21 mouse cellular contexts compared by ENCODE assay signal in genomic region chr5:99496157-99496453, GRCm38 (mm10).
DNase-seq lines count a peak whose midpoint lies in the region; ATAC-seq and TF ChIP-seq lines count a peak whose summit lies in the region.
"Had no signal": no experiment of that assay in that cellular context is flagged by ENCODE, and none has a peak within 500 bp of the region (broad histone marks: within the 10 kb centered on the region; RNA-seq: fewer than 3 reads in every experiment).

No protein-coding gene starts in this region.

- no peaks in the 10 kb centered on the region for H3K79me2 ChIP-seq in myocyte (ENCODE audit: control insufficient read depth, insufficient read depth)

- H3K4me1 ChIP-seq in hindbrain, embryonic 11.5 days (replicated peaks; ENCODE audit: control insufficient read depth, insufficient read depth, low read length): no peaks in the 10 kb centered on the region; the same call in 1 of the 2 replicates
- peaks cover 11% of the 10 kb centered on the region; the same call in 1 of the 2 replicates for H3K4me1 ChIP-seq in hindbrain, embryonic 14.5 days (replicated peaks; ENCODE audit: control insufficient read depth, insufficient read depth, low read length)
- H3K4me1 ChIP-seq in midbrain, embryonic 13.5 days (replicated peaks): peaks cover 35% of the 10 kb centered on the region
- peaks cover 10% of the 10 kb centered on the region for H3K4me1 ChIP-seq in midbrain, embryonic 15.5 days
- peaks cover 11% of the 10 kb centered on the region for H3K4me1 ChIP-seq in forebrain, embryonic 14.5 days (ENCODE audit: control insufficient read depth, insufficient read depth, low read length)
- H3K4me1 ChIP-seq: embryonic facial prominence, embryonic 15.5 days had no signal

- TF ChIP-seq POLR2A in myocyte (IDR thresholded peaks at IDR 0.05; ENCODE audit: insufficient read length, low read depth): no peak

- H3K27ac ChIP-seq in hindbrain, embryonic 11.5 days (ENCODE audit: low read depth, low read length): no peak overlapping the region
- no peak overlapping the region for H3K27ac ChIP-seq in hindbrain, embryonic 14.5 days
- no peak overlapping the region for H3K27ac ChIP-seq in midbrain, embryonic 13.5 days
- H3K27ac ChIP-seq in midbrain, embryonic 15.5 days: no peak overlapping the region
- H3K27ac ChIP-seq in forebrain, embryonic 14.5 days (ENCODE audit: low read depth, low read length): 0 out of 2 replicates have a peak overlapping the region, but pooled peaks have one; percentile 23
- H3K27ac ChIP-seq: embryonic facial prominence, embryonic 15.5 days; layer of hippocampus, adult 2 months; left cerebral cortex, adult 2 months; liver, embryonic 12.5 days; macrophage had no signal

- H3K4me2 ChIP-seq in hindbrain, embryonic 11.5 days (replicated peaks; ENCODE audit: low read depth, low read length): no peak overlapping the region
- no peak overlapping the region for H3K4me2 ChIP-seq in hindbrain, embryonic 14.5 days (replicated peaks)
- H3K4me2 ChIP-seq in midbrain, embryonic 13.5 days (replicated peaks): no peak overlapping the region
- no peak overlapping the region for H3K4me2 ChIP-seq in midbrain, embryonic 15.5 days
- H3K4me2 ChIP-seq in forebrain, embryonic 14.5 days (ENCODE audit: low read length): no peak overlapping the region
- peak overlapping the region; percentile 22 for H3K4me2 ChIP-seq in myocyte (ENCODE audit: low read depth)
- H3K4me2 ChIP-seq: embryonic facial prominence, embryonic 15.5 days; hindbrain, embryonic 15.5 days; liver, embryonic 12.5 days; lung, embryonic 14.5 days had no signal

- no peak overlapping the region for H3ac ChIP-seq in myocyte (ENCODE audit: control insufficient read depth, insufficient read length)

- no peak for DNase-seq in hindbrain, embryonic 11.5 days (ENCODE audit: low spot score)
- no peak for DNase-seq in hindbrain, embryonic 14.5 days (ENCODE audit: low spot score)
- DNase-seq in forebrain, embryonic 14.5 days (ENCODE audit: low spot score): peak; percentile 44
- DNase-seq in adrenal gland, postnatal 4 days (ENCODE audit: low spot score in 2 of 2): no peak
- no peak for DNase-seq in cerebellum, adult 8-10 months
- DNase-seq: adrenal gland, postnatal 14 days; cerebellum, adult 9-10 months; heart, adult 18-20 months; kidney, adult 8-10 months; lung, embryonic 14.5 days; right cerebral cortex, adult 18-20 months; thymus, adult 18-20 months had no signal

- no peaks in the 10 kb centered on the region for H3K36me3 ChIP-seq in hindbrain, embryonic 11.5 days (ENCODE audit: control insufficient read depth, insufficient read depth, low read length)
- H3K36me3 ChIP-seq in hindbrain, embryonic 14.5 days (replicated peaks; ENCODE audit: control insufficient read depth, insufficient read depth): no peaks in the 10 kb centered on the region
- H3K36me3 ChIP-seq in midbrain, embryonic 13.5 days: no peaks in the 10 kb centered on the region
- H3K36me3 ChIP-seq in midbrain, embryonic 15.5 days (replicated peaks): no peaks in the 10 kb centered on the region
- no peaks in the 10 kb centered on the region for H3K36me3 ChIP-seq in forebrain, embryonic 14.5 days (ENCODE audit: control insufficient read depth, insufficient read depth, low read length)
- no peaks in the 10 kb centered on the region for H3K36me3 ChIP-seq in myocyte (ENCODE audit: control insufficient read depth, insufficient read depth)
- H3K36me3 ChIP-seq: embryonic facial prominence, embryonic 15.5 days; hindbrain, embryonic 15.5 days; liver, embryonic 12.5 days had no signal

- no peak overlapping the region for H3K9ac ChIP-seq in hindbrain, embryonic 11.5 days (ENCODE audit: low read depth, low read length)
- H3K9ac ChIP-seq in hindbrain, embryonic 14.5 days: no peak overlapping the region
- H3K9ac ChIP-seq in midbrain, embryonic 13.5 days (replicated peaks): no peak overlapping the region
- H3K9ac ChIP-seq in midbrain, embryonic 15.5 days: no peak overlapping the region
- no peak overlapping the region for H3K9ac ChIP-seq in forebrain, embryonic 14.5 days (ENCODE audit: low read length)
- H3K9ac ChIP-seq: embryonic facial prominence, embryonic 15.5 days; hindbrain, embryonic 15.5 days; liver, embryonic 12.5 days; lung, embryonic 14.5 days had no signal

- peak; percentile 35; the same call in 1 of the 2 replicates for ATAC-seq in hindbrain, embryonic 11.5 days (ENCODE audit: low FRiP score)
- no peak for ATAC-seq in hindbrain, embryonic 14.5 days (ENCODE audit: low FRiP score)
- ATAC-seq in midbrain, embryonic 13.5 days: peak; percentile 63; the same call in 1 of the 2 replicates
- ATAC-seq in midbrain, embryonic 15.5 days (replicated peaks): no peak
- ATAC-seq in forebrain, embryonic 14.5 days: peak; percentile 70
- ATAC-seq: liver, embryonic 12.5 days had no signal

- no peaks in the 10 kb centered on the region for H3K27me3 ChIP-seq in hindbrain, embryonic 11.5 days (ENCODE audit: control insufficient read depth, insufficient read depth, low read length)
- H3K27me3 ChIP-seq in hindbrain, embryonic 14.5 days (ENCODE audit: control insufficient read depth, insufficient read depth, low read length): no peaks in the 10 kb centered on the region
- no peaks in the 10 kb centered on the region; the same call in 1 of the 2 replicates for H3K27me3 ChIP-seq in midbrain, embryonic 13.5 days
- H3K27me3 ChIP-seq in midbrain, embryonic 15.5 days (replicated peaks): no peaks in the 10 kb centered on the region
- no peaks in the 10 kb centered on the region for H3K27me3 ChIP-seq in forebrain, embryonic 14.5 days (replicated peaks; ENCODE audit: control insufficient read depth, insufficient read depth, low read length)
- no peaks in the 10 kb centered on the region for H3K27me3 ChIP-seq in myocyte (ENCODE audit: control insufficient read depth, insufficient read depth, insufficient read length)
- H3K27me3 ChIP-seq: embryonic facial prominence, embryonic 15.5 days; hindbrain, embryonic 15.5 days; liver, embryonic 12.5 days had no signal

- WGBS in hindbrain, embryonic 11.5 days: 50% methylated on average over 1 of the region's 1 CpGs
- 38% methylated on average over 1 of the region's 1 CpGs for WGBS in hindbrain, embryonic 14.5 days
- 50% methylated on average over 1 of the region's 1 CpGs for WGBS in midbrain, embryonic 13.5 days
- 32% methylated on average over 1 of the region's 1 CpGs for WGBS in midbrain, embryonic 15.5 days
- 20% methylated on average over 1 of the region's 1 CpGs for WGBS in forebrain, embryonic 14.5 days

- H3K4me3 ChIP-seq in hindbrain, embryonic 11.5 days (ENCODE audit: low read depth, low read length): no peak overlapping the region
- H3K4me3 ChIP-seq in hindbrain, embryonic 14.5 days (replicated peaks; ENCODE audit: low read length): no peak overlapping the region
- H3K4me3 ChIP-seq in midbrain, embryonic 13.5 days (replicated peaks): no peak overlapping the region
- H3K4me3 ChIP-seq in midbrain, embryonic 15.5 days: no peak overlapping the region
- H3K4me3 ChIP-seq in forebrain, embryonic 14.5 days (ENCODE audit: low read depth, low read length): no peak overlapping the region
- no peak overlapping the region for H3K4me3 ChIP-seq in myocyte
- H3K4me3 ChIP-seq: embryonic facial prominence, embryonic 15.5 days; hindbrain, embryonic 15.5 days; layer of hippocampus, adult 2 months; left cerebral cortex, adult 2 months; liver, embryonic 12.5 days had no signal

- H3K9me3 ChIP-seq in hindbrain, embryonic 11.5 days (ENCODE audit: control insufficient read depth, low read length): no peaks in the 10 kb centered on the region
- no peaks in the 10 kb centered on the region for H3K9me3 ChIP-seq in hindbrain, embryonic 14.5 days (ENCODE audit: control insufficient read depth, low read length)
- H3K9me3 ChIP-seq in midbrain, embryonic 13.5 days: no peaks in the 10 kb centered on the region
- no peaks in the 10 kb centered on the region for H3K9me3 ChIP-seq in midbrain, embryonic 15.5 days
- H3K9me3 ChIP-seq in forebrain, embryonic 14.5 days (replicated peaks; ENCODE audit: control insufficient read depth, low read length): no peaks in the 10 kb centered on the region
- H3K9me3 ChIP-seq: embryonic facial prominence, embryonic 15.5 days; hindbrain, embryonic 15.5 days; liver, embryonic 12.5 days had no signal

TF ChIP-seq in myocyte, 11 proteins besides CTCF, POLR2A, EP300 and RAD21:
- TF ChIP-seq MYOD1 (IDR thresholded peaks at IDR 0.05; ENCODE audit: control insufficient read depth in 1 of 3, insufficient read length in 2 of 3, low read depth in 2 of 3) (peak; percentile 84 to 92 (median 91)), TCF3 (IDR thresholded peaks at IDR 0.05; ENCODE audit: insufficient read length, low read depth) (peak; percentile 74), SRF (IDR thresholded peaks at IDR 0.05; ENCODE audit: control insufficient read depth, insufficient read length, low read depth) (no peak), MAX (IDR thresholded peaks at IDR 0.05; ENCODE audit: low read depth) (no peak), POLR2AphosphoS2 (IDR thresholded peaks at IDR 0.05; ENCODE audit: insufficient read length, low read depth) (no peak), USF1 (IDR thresholded peaks at IDR 0.05; ENCODE audit: low read depth) (no peak), TCF12 (IDR thresholded peaks at IDR 0.05; ENCODE audit: insufficient read depth, poor library complexity, severe bottlenecking) (peak; percentile 73), CEBPB (IDR thresholded peaks at IDR 0.05; ENCODE audit: insufficient read depth, poor library complexity, severe bottlenecking) (no peak), MYOG (IDR thresholded peaks at IDR 0.05; ENCODE audit: control insufficient read depth in 1 of 3, insufficient read depth in 1 of 3, insufficient read length in 2 of 3, low read depth in 2 of 3) (peak; percentile 62 to 91 (median 82)), REST (IDR thresholded peaks at IDR 0.05; ENCODE audit: insufficient read depth, insufficient read length) (no peak)

Comparison
In these comparisons a context has a peak if more than half of its experiments do, and no peak if none do; other contexts are left out.
1. ATAC-seq: peak in hindbrain, embryonic 11.5 days (single experiment), midbrain, embryonic 13.5 days (single experiment) and forebrain, embryonic 14.5 days (single experiment); none in hindbrain, embryonic 14.5 days (single experiment) and midbrain, embryonic 15.5 days (single experiment).